Mouse (Mus musculus): ENCODE data around the gene Iqcc.
A peak's percentile ranks its signal among the peaks of the same experiment; 100 is the strongest.

Iqcc gene

GRCm38 (mm10) chr4:129618786-129619691, at the start of gene Iqcc:
TSS of gene Iqcc (minus strand) at chr4:129619099.
- peak; percentile 97 for DNase-seq (ENCODE audit: low read depth, low spot score)
- Histone ChIP-seq H3K27me3 (ENCODE audit: control insufficient read depth, insufficient read depth, low read length, poor library complexity, severe bottlenecking) (no peaks in the 10 kb centered on the region), H3K36me3 (ENCODE audit: control insufficient read depth, insufficient read depth, low read length, poor library complexity, severe bottlenecking) (no peaks in the 10 kb centered on the region; the same call in 1 of the 2 replicates)

- no peaks in the 10 kb centered on the region for H3K27me3 ChIP-seq (ENCODE audit: control insufficient read depth, insufficient read depth, low read length, poor library complexity, severe bottlenecking)
Measured at GRCm38 (mm10) chr4:129662255-129662813, 43.4 kb upstream of the Iqcc start.

GRCm38 (mm10) chr4:129661584-129661983, 42.7 kb upstream of the Iqcc start:
- DNase-seq (ENCODE audit: low read depth, low spot score), result no peak
- Histone ChIP-seq H3K36me3 (ENCODE audit: control insufficient read depth, insufficient read depth, low read length, poor library complexity, severe bottlenecking) (peaks cover 5% of the 10 kb centered on the region), H3K27me3 (ENCODE audit: control insufficient read depth, insufficient read depth, low read length, poor library complexity, severe bottlenecking) (no peaks in the 10 kb centered on the region)

More at GRCm38 (mm10) chr4:129662255-129662813, 43.4 kb upstream of the Iqcc start:
- no peak for DNase-seq (ENCODE audit: low read depth, low spot score)
- peaks cover 2% of the 10 kb centered on the region for H3K36me3 ChIP-seq (ENCODE audit: control insufficient read depth, insufficient read depth, low read length, poor library complexity, severe bottlenecking)

- Histone ChIP-seq H3K36me3 (ENCODE audit: control insufficient read depth, insufficient read depth, low read length, poor library complexity, severe bottlenecking) (peaks cover 27% of the 10 kb centered on the region), H3K27me3 (ENCODE audit: control insufficient read depth, insufficient read depth, low read length, poor library complexity, severe bottlenecking) (no peaks in the 10 kb centered on the region)
- DNase-seq (ENCODE audit: low read depth, low spot score), result no peak
Measured at GRCm38 (mm10) chr4:129654770-129655169, 35.9 kb upstream of the Iqcc start.

GRCm38 (mm10) chr4:129650359-129650758, 31.5 kb upstream of the Iqcc start:
- Histone ChIP-seq H3K36me3 (ENCODE audit: control insufficient read depth, insufficient read depth, low read length, poor library complexity, severe bottlenecking) (peaks cover 13% of the 10 kb centered on the region), H3K27me3 (ENCODE audit: control insufficient read depth, insufficient read depth, low read length, poor library complexity, severe bottlenecking) (no peaks in the 10 kb centered on the region)
- no peak for DNase-seq (ENCODE audit: low read depth, low spot score)

- DNase-seq (ENCODE audit: low read depth, low spot score), result no peak
- Histone ChIP-seq H3K27me3 (ENCODE audit: control insufficient read depth, insufficient read depth, low read length, poor library complexity, severe bottlenecking) (no peaks in the 10 kb centered on the region), H3K36me3 (ENCODE audit: control insufficient read depth, insufficient read depth, low read length, poor library complexity, severe bottlenecking) (peaks cover 7% of the 10 kb centered on the region)
Measured at GRCm38 (mm10) chr4:129648656-129649055, 29.8 kb upstream of the Iqcc start.

GRCm38 (mm10) chr4:129645204-129645603, 26.3 kb upstream of the Iqcc start:
- Histone ChIP-seq H3K27me3 (ENCODE audit: control insufficient read depth, insufficient read depth, low read length, poor library complexity, severe bottlenecking) (no peaks in the 10 kb centered on the region), H3K36me3 (ENCODE audit: control insufficient read depth, insufficient read depth, low read length, poor library complexity, severe bottlenecking) (no peaks in the 10 kb centered on the region; the same call in 1 of the 2 replicates)
- DNase-seq (ENCODE audit: low read depth, low spot score), result no peak

GRCm38 (mm10) chr4:129641756-129642155, 22.9 kb upstream of the Iqcc start:
- DNase-seq (ENCODE audit: low read depth, low spot score), result no peak

GRCm38 (mm10) chr4:129640638-129641467, 22.0 kb upstream of the Iqcc start, which contains the start of gene Txlna:
TSS of gene Txlna (minus strand) at chr4:129641065.
- DNase-seq (ENCODE audit: low read depth, low spot score), result peak; percentile 93
- Histone ChIP-seq H3K27me3 (ENCODE audit: control insufficient read depth, insufficient read depth, low read length, poor library complexity, severe bottlenecking) (no peaks in the 10 kb centered on the region), H3K36me3 (ENCODE audit: control insufficient read depth, insufficient read depth, low read length, poor library complexity, severe bottlenecking) (peaks cover 5% of the 10 kb centered on the region; the same call in 1 of the 2 replicates)

More at GRCm38 (mm10) chr4:129641756-129642155, 22.9 kb upstream of the Iqcc start:
- Histone ChIP-seq H3K36me3 (ENCODE audit: control insufficient read depth, insufficient read depth, low read length, poor library complexity, severe bottlenecking) (peaks cover 4% of the 10 kb centered on the region; the same call in 1 of the 2 replicates), H3K27me3 (ENCODE audit: control insufficient read depth, insufficient read depth, low read length, poor library complexity, severe bottlenecking) (no peaks in the 10 kb centered on the region)

GRCm38 (mm10) chr4:129640101-129640637, 21.3 kb upstream of the Iqcc start:
- H3K27me3 ChIP-seq (ENCODE audit: control insufficient read depth, insufficient read depth, low read length, poor library complexity, severe bottlenecking), result no peaks in the 10 kb centered on the region
- H3K36me3 ChIP-seq (ENCODE audit: control insufficient read depth, insufficient read depth, low read length, poor library complexity, severe bottlenecking), result peaks cover 5% of the 10 kb centered on the region; the same call in 1 of the 2 replicates
- no peak for DNase-seq (ENCODE audit: low read depth, low spot score)

GRCm38 (mm10) chr4:129639221-129639620, 20.3 kb upstream of the Iqcc start:
- Histone ChIP-seq H3K27me3 (ENCODE audit: control insufficient read depth, insufficient read depth, low read length, poor library complexity, severe bottlenecking) (no peaks in the 10 kb centered on the region), H3K36me3 (ENCODE audit: control insufficient read depth, insufficient read depth, low read length, poor library complexity, severe bottlenecking) (peaks cover 8% of the 10 kb centered on the region)
- no peak for DNase-seq (ENCODE audit: low read depth, low spot score)

- Histone ChIP-seq H3K36me3 (ENCODE audit: control insufficient read depth, insufficient read depth, low read length, poor library complexity, severe bottlenecking) (peaks cover 13% of the 10 kb centered on the region), H3K27me3 (ENCODE audit: control insufficient read depth, insufficient read depth, low read length, poor library complexity, severe bottlenecking) (no peaks in the 10 kb centered on the region)
- DNase-seq (ENCODE audit: low read depth, low spot score), result no peak
Measured at GRCm38 (mm10) chr4:129633852-129634251, 15.0 kb upstream of the Iqcc start.

- DNase-seq (ENCODE audit: low read depth, low spot score), result no peak
- Histone ChIP-seq H3K27me3 (ENCODE audit: control insufficient read depth, insufficient read depth, low read length, poor library complexity, severe bottlenecking) (no peaks in the 10 kb centered on the region), H3K36me3 (ENCODE audit: control insufficient read depth, insufficient read depth, low read length, poor library complexity, severe bottlenecking) (peaks cover 11% of the 10 kb centered on the region)
Measured at GRCm38 (mm10) chr4:129631867-129632266, 13.0 kb upstream of the Iqcc start.

- H3K27me3 ChIP-seq (ENCODE audit: control insufficient read depth, insufficient read depth, low read length, poor library complexity, severe bottlenecking), result no peaks in the 10 kb centered on the region
- H3K36me3 ChIP-seq (ENCODE audit: control insufficient read depth, insufficient read depth, low read length, poor library complexity, severe bottlenecking), result peaks cover 10% of the 10 kb centered on the region
- DNase-seq (ENCODE audit: low read depth, low spot score), result no peak
Measured at GRCm38 (mm10) chr4:129630944-129631343, 12.0 kb upstream of the Iqcc start.
